ENCODE assay signal across 14 mouse cellular contexts in genomic region chr9:23235368-23236002, GRCm38 (mm10). TPM values are rescaled to one million over a fixed set of nuclear protein-coding genes. Genes with fewer than 3 reads are reported as not detected.
"Had no signal": no experiment of that assay in that cellular context is flagged by ENCODE, and none has a peak within 500 bp of the region (broad histone marks: within the 10 kb centered on the region; RNA-seq: fewer than 3 reads in every experiment).

No protein-coding gene starts in this region.

- H3K4me2 ChIP-seq: limb, embryonic 12.5 days; liver, embryonic 13.5 days had no signal

- H3K9ac ChIP-seq: limb, embryonic 12.5 days; liver, embryonic 13.5 days; liver, postnatal 0 days had no signal

- H3K36me3 ChIP-seq: limb, embryonic 12.5 days; liver, embryonic 13.5 days; midbrain, embryonic 10.5 days had no signal

- H3K4me1 ChIP-seq: liver, embryonic 13.5 days; midbrain, embryonic 10.5 days had no signal

- ATAC-seq: liver, postnatal 0 days; midbrain, embryonic 16.5 days had no signal

- H3K27ac ChIP-seq: kidney, postnatal 0 days; layer of hippocampus, adult 2 months; limb, embryonic 12.5 days; liver, embryonic 13.5 days; midbrain, embryonic 10.5 days had no signal

- DNase-seq: kidney, adult 8-10 months; kidney, postnatal 4 days; liver; liver, embryonic 13.5 days; liver, postnatal 0 days; lung, postnatal 36 days; right cerebral cortex, adult 18-20 months; right cerebral cortex, postnatal 25 days had no signal

- H3K4me3 ChIP-seq: layer of hippocampus, adult 2 months; limb, embryonic 12.5 days; liver, embryonic 13.5 days; midbrain, embryonic 10.5 days had no signal

- H3K27me3 ChIP-seq: liver, embryonic 13.5 days had no signal

- H3K9me3 ChIP-seq: limb, embryonic 12.5 days; liver, embryonic 13.5 days; midbrain, embryonic 10.5 days had no signal

RNA-seq across cellular contexts. Expression of gene Bmper, which starts 12.6 kb away (rescaled TPM):
- total RNA-seq: megakaryocyte, adult 5-6 weeks had no signal
